Mouse (Mus musculus) embryonic facial prominence, embryonic 13.5 days (tissue): ENCODE results near the gene Rundc3a. TPM values are rescaled to one million over a fixed set of nuclear protein-coding genes. Genes with fewer than 3 reads are reported as not detected.

Source experiments
- ATAC-seq: fragments of 200-750 bp; cut with Nextera tagmentation; 2 replicates; pipeline ENCODE4 v1.8.0; 2017; ENCODE audit warnings: low read depth; ENCODE audit not compliant: insufficient number of reproducible peaks, insufficient read depth, low FRiP score, low TSS enrichment
- H3K27ac ChIP-seq: fragments of 300-500 bp; sonication (generic); 2 replicates; pipeline ENCODE4 v1.5.1; 2015; ENCODE audit warnings: moderate library complexity, mild to moderate bottlenecking, inconsistent platforms
- H3K27me3 ChIP-seq: fragments of 300-500 bp; sonication (generic); 2 replicates; pipeline ENCODE4 v1.6.1; 2015; ENCODE audit warnings: mild to moderate bottlenecking, inconsistent platforms
- H3K36me3 ChIP-seq: fragments of 300-500 bp; sonication (generic); 2 replicates; pipeline ENCODE4 v1.6.1; 2015; ENCODE audit warnings: mild to moderate bottlenecking, inconsistent platforms
- H3K4me1 ChIP-seq: fragments of 300-500 bp; sonication (generic); 2 replicates; pipeline ENCODE4 v1.6.1; 2015; ENCODE audit warnings: inconsistent platforms
- H3K4me2 ChIP-seq: fragments of 300-500 bp; sonication (generic); 2 replicates; pipeline ENCODE4 v1.6.1; 2015; ENCODE audit warnings: moderate library complexity, mild to moderate bottlenecking, inconsistent platforms
- H3K4me3 ChIP-seq: fragments of 300-500 bp; sonication (generic); 2 replicates; pipeline ENCODE4 v1.5.1; 2015; ENCODE audit warnings: mild to moderate bottlenecking, inconsistent platforms
- H3K9ac ChIP-seq: fragments of 300-500 bp; sonication (generic); 2 replicates; pipeline ENCODE4 v1.6.1; 2015; ENCODE audit warnings: mild to moderate bottlenecking, inconsistent platforms
- H3K9me3 ChIP-seq: fragments of 300-500 bp; sonication (generic); 2 replicates; pipeline ENCODE4 v1.6.1; 2016; ENCODE audit warnings: inconsistent platforms
- WGBS: fragments of 180-500 bp; shearing (Covaris S2); methylation state at CpG from one replicate; pipeline ENCODE4 v1.1.7; 2015; ENCODE audit warnings: mixed read lengths; 5-methylcytosine and 5-hydroxymethylcytosine counted together
- polyA plus RNA-seq: library from polyadenylated mRNA; unstranded; fragments of >200 nt; fragmentation: Nextera tagmentation; extraction: Ambion mirVana; gene quantifications from 2 replicates; pipeline ENCODE4 v1.2.1, GENCODE M21; 2015

Gene Rundc3a
- polyA plus RNA-seq, 1 experiment from 2014 or later, result 3.6 TPM

DNA sequence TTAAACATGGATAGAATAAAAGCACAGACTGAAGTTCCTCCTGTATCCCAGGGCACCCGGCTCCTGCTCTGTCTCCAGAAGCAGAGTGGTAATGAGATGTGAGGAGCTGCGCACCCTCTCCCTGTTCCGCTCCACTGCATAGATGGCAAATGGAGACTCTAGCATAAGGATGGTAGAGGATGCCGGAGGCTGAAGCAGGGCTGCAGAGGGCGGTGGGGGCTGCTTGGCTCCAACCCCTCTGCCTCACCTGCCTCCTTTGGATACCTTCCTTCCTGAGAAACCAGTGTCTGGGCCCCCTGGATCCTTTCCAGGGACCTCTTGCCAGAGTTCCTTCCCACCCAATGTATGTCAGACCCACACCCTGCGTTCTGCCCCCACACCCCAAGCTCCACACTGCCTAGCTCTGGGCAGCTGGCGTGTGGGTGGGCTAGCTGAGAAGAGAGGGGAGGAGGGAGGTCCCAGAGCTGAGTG, 3.5 kb downstream of the Rundc3a start:
- no peak for ATAC-seq
- no peaks in the 10 kb centered on the region for H3K9me3 ChIP-seq
- H3K9ac ChIP-seq, result no peak overlapping the region
- H3K27me3 ChIP-seq, result peaks cover 73% of the 10 kb centered on the region
- WGBS, result 78% methylated on average over 7 of the region's 7 CpGs
- no peak overlapping the region for H3K4me3 ChIP-seq
- H3K4me1 ChIP-seq, result peaks cover 44% of the 10 kb centered on the region
- no peak overlapping the region for H3K27ac ChIP-seq
- no peak overlapping the region for H3K4me2 ChIP-seq
- peaks cover under 1% of the 10 kb centered on the region; the same call in 1 of the 2 replicates for H3K36me3 ChIP-seq

DNA sequence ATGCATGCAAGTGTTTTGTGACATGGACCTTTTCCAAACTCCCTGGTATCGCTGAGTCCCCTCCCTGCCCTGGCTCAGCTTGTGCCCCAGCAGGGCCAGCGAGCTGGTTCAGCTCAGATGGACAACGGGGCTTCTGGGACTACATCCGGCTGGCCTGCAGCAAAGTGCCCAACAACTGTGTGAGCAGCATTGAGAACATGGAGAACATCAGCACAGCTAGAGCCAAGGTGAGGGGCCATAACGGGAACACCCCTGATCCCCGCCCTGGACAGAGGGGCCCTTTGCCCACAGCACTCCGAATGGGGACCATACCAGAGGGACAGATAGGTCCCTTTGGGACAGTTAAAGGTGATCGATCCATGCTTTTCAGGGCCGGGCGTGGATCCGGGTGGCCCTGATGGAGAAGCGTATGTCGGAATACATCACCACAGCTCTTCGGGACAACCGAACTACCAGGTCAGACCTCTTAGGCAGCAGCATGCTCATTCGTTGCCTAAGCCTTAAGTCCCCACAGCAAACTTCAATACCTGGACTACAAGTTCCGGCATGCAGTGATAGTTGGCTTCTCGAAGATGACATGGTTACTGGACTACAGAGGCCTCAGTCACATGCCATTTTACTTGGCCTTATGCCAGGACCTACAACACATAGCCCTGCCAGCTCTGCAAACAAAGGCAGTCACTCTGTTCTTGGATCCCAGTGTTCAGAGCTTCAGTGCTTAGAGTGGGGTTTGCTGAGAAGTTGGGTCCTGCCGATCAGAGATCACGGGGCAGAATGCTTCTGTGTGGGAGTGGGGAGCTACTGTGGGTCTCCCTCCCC, 5.0 kb downstream of the Rundc3a start:
- ATAC-seq, result no peak
- Histone ChIP-seq H3K27me3 (peaks cover 83% of the 10 kb centered on the region), H3K9ac (no peak overlapping the region), H3K9me3 (no peaks in the 10 kb centered on the region), H3K27ac (no peak overlapping the region), H3K4me3 (no peak overlapping the region), H3K4me2 (no peak overlapping the region), H3K4me1 (peaks cover 41% of the 10 kb centered on the region), H3K36me3 (peaks cover 16% of the 10 kb centered on the region)
- WGBS, result 72% methylated on average over 20 of the region's 20 CpGs

DNA sequence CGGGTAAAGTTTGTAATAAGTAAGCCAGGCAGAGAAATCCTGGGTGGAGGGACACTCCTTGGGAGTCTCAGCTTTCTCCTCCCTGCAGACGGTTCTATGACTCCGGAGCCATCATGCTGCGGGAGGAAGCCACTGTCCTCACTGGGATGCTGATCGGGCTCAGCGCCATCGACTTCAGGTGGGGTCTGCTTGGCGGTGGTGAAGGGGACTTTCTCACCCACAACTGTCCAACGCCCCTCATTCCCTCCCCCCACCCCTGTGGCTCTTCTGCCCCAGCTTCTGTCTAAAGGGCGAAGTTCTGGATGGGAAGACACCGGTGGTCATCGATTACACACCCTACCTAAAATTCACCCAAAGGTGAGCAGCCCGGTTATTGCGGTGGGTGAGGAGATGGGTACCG, 5.9 kb downstream of the Rundc3a start:
- Histone ChIP-seq H3K27me3 (peaks cover 83% of the 10 kb centered on the region), H3K9ac (peak overlapping the region; percentile 67), H3K4me1 (peaks cover 32% of the 10 kb centered on the region), H3K4me2 (peak overlapping the region; percentile 69), H3K9me3 (no peaks in the 10 kb centered on the region), H3K27ac (no peak overlapping the region), H3K4me3 (peak overlapping the region; percentile 41), H3K36me3 (peaks cover 25% of the 10 kb centered on the region)
- WGBS, result 15% methylated on average over 15 of the region's 15 CpGs
- no peak for ATAC-seq

DNA sequence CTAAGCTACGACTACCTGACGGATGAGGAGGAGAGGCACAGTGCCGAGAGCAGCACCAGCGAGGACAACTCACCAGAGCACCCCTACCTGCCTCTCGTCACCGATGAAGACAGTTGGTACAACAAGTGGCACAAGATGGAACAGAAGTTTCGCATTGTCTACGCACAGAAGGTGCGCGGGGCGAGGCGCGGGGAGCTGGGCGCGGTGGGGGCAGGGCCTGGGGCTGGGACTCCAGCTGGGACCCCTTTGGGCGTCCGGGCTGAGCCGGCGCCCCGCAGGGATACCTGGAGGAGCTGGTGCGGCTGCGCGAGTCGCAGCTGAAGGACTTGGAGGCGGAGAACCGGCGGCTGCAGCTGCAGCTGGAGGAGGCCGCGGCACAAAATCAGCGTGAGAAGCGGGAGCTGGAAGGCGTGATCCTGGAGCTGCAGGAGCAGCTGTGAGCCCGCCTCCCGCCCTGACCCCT, 6.4 kb downstream of the Rundc3a start:
- Histone ChIP-seq H3K4me3 (peak overlapping the region; percentile 41), H3K36me3 (peaks cover 30% of the 10 kb centered on the region), H3K9me3 (no peaks in the 10 kb centered on the region), H3K27ac (no peak overlapping the region), H3K27me3 (peaks cover 77% of the 10 kb centered on the region), H3K4me2 (peak overlapping the region; percentile 69), H3K9ac (peak overlapping the region; percentile 67), H3K4me1 (peaks cover 30% of the 10 kb centered on the region)
- no peak for ATAC-seq
- WGBS, result under 1% methylated on average over 34 of the region's 34 CpGs

DNA sequence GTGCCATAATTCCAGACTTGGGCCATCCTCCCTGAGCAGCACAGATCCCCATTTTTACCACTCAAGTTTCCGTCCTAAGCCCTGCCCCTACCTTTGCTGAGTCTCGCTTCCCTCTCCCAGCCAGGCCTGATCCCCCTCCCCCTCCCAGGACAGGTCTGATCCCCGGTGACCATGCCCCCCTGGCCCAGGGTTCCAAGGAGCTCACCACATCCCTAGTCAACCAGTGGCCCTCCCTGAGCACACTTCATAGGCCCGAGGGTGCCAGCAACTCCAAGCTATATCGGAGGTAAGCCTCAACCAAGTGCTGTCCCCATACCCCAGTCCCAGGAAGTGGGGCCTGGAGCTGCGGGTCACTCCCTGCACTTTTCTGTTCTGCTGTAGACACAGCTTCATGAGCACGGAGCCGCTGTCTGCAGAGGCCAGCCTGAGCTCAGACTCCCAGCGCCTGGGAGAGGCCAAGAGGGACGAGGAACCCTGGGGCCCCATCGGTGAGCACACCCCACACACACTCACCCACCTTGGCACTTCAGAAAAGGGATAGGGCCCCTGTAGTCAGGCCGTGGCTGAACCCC, 7.4 kb downstream of the Rundc3a start:
- 23% methylated on average over 12 of the region's 12 CpGs for WGBS
- Histone ChIP-seq H3K4me1 (peaks cover 33% of the 10 kb centered on the region), H3K4me2 (no peak overlapping the region), H3K27ac (no peak overlapping the region), H3K36me3 (peaks cover 36% of the 10 kb centered on the region), H3K9ac (no peak overlapping the region), H3K4me3 (no peak overlapping the region), H3K9me3 (no peaks in the 10 kb centered on the region), H3K27me3 (peaks cover 68% of the 10 kb centered on the region)
- ATAC-seq, result no peak

DNA sequence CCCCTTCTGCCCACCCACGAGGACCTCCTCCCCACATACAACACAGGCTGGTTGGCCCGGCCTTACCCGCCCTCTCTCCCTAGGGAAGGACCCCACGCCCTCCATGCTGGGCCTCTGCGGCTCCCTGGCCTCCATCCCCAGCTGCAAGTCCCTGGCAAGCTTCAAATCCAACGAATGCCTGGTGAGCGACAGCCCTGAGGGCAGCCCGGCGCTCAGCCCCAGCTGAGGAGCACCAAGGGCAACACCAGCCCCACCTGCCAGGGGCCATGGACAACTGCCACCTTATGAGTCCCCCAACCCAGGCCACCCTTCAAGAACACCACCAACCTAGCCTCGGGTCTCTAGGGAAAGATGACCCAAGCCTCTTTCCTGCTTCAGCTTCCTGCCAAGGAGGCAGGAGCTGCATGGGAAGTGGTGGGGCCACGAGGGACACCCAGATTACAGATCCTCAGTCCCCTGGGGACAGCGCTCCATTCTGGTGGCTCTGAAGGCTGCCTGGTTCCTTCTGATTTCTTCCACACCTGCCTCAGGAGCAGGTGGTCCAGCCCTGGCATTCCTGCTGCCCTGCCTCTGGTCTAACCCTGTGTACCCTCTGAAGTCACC, 8.8 kb downstream of the Rundc3a start:
- 54% methylated on average over 12 of the region's 12 CpGs for WGBS
- Histone ChIP-seq H3K4me3 (no peak overlapping the region), H3K36me3 (peaks cover 36% of the 10 kb centered on the region), H3K27ac (no peak overlapping the region), H3K9me3 (no peaks in the 10 kb centered on the region), H3K27me3 (peaks cover 57% of the 10 kb centered on the region), H3K4me2 (no peak overlapping the region), H3K9ac (no peak overlapping the region), H3K4me1 (peaks cover 44% of the 10 kb centered on the region)
- no peak for ATAC-seq

DNA sequence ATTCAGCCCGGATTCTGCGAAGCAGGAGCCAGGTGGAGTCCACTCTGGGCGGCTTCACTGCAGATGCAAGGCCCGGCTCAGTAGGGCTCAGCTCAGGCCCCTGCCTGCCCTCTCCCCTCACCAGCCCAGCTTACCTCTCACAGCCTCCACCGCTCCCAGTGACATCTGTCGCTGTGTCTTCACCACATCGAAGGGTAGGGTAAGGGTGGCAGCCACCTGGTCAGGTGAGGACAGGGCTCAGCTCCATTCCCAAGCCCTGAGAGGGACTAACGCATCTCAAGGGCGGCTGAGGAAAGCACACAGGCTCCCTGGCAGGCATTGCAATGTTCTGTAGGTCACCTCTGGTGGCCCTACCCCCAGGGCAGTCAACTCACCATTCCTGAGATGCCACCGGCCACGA, 10.5 kb downstream of the Rundc3a start:
- no peak overlapping the region for H3K9ac ChIP-seq
- H3K9me3 ChIP-seq, result no peaks in the 10 kb centered on the region
- peaks cover 41% of the 10 kb centered on the region for H3K27me3 ChIP-seq
- H3K36me3 ChIP-seq, result peaks cover 36% of the 10 kb centered on the region
- WGBS, result 89% methylated on average over 11 of the region's 11 CpGs
- H3K27ac ChIP-seq, result no peak overlapping the region
- no peak for ATAC-seq
- peaks cover 44% of the 10 kb centered on the region for H3K4me1 ChIP-seq
- no peak overlapping the region for H3K4me2 ChIP-seq
- no peak overlapping the region for H3K4me3 ChIP-seq

DNA sequence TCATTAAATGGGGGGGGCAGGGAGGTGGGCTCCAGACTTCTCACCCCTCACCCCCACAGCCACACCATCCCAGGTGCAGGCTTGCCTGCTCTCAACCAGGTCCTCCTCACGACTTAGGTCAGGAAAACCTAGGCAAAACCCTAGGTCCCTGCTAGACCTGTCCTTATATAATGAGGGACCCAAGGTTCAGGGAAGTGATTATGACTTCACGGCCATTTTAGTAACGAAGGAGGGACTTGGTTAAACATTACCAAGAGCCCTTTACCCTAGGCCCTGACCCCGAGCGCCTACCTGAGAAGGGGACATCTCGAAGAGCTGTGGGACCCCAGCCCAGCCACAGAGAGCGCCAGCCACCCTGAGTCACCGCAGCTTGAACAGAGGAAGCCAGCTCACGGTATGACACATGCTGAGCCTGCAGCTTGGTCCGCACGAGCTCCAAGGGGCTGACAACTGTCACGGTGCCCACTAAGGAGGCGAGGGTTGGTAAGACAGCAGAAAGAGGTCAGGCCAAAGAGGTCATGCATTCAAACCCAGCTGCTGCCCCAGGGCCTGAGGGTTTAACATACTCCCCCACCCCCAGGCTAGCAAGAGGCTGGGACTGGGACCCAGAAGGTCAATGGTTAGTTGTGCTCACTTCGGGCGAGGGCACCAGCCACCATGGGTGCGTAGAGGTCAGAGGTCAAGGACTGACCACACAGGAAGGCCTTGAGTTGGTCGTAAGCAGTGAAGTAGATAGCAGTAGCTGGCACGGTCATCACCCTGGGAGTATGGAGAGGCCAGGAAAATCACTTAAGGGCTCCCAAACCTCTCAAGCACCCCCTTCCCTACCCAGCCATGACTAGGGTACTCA, 11.2 kb downstream of the Rundc3a start:
- Histone ChIP-seq H3K4me2 (no peak overlapping the region), H3K36me3 (peaks cover 36% of the 10 kb centered on the region), H3K4me1 (peaks cover 42% of the 10 kb centered on the region), H3K27me3 (peaks cover 33% of the 10 kb centered on the region), H3K9me3 (no peaks in the 10 kb centered on the region), H3K4me3 (no peak overlapping the region), H3K27ac (no peak overlapping the region), H3K9ac (no peak overlapping the region)
- no peak for ATAC-seq
- WGBS, result 80% methylated on average over 18 of the region's 18 CpGs

DNA sequence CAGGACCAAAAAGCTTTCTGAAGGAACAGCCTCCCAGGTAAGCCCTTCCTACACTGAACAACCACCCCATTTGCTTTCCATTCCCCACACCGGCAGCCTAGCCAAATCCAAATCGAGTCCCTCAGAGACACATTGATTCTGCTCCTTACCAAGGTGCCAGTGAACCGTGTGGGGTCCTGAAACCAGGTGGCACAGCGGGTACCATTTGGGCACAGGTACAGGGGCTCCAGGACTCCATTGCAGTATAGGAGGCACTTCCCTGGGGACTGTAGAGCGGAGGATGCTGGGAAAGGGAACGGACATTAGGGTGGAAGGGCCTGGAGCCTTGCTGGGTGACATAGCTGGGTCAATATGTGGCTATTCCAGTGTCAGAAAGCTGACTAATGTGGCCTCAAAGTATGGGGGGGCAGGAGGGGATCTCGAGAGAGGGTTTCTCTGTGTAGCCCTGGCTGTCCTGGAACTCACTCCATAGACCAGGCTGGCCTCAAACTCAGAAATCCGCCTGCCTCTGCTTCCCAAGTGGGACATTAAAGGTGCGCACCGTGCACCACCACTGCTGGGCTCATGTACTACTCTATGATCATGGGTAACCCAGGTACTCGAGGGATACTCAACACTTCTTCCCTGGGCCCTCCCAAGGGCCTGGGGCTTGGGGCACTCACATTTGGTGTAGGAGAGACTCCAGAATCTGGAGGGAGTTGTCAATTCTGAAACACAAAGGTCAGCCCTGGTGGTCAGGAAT, 12.5 kb downstream of the Rundc3a start:
- H3K9me3 ChIP-seq, result no peaks in the 10 kb centered on the region
- no peak overlapping the region for H3K27ac ChIP-seq
- H3K4me3 ChIP-seq, result peak overlapping the region; percentile 84
- peaks cover 29% of the 10 kb centered on the region for H3K4me1 ChIP-seq
- peak overlapping the region; percentile 94 for H3K4me2 ChIP-seq
- H3K36me3 ChIP-seq, result peaks cover 36% of the 10 kb centered on the region
- no peak for ATAC-seq
- WGBS, result 84% methylated on average over 11 of the region's 11 CpGs
- H3K9ac ChIP-seq, result peak overlapping the region; percentile 88
- peaks cover 20% of the 10 kb centered on the region for H3K27me3 ChIP-seq

DNA sequence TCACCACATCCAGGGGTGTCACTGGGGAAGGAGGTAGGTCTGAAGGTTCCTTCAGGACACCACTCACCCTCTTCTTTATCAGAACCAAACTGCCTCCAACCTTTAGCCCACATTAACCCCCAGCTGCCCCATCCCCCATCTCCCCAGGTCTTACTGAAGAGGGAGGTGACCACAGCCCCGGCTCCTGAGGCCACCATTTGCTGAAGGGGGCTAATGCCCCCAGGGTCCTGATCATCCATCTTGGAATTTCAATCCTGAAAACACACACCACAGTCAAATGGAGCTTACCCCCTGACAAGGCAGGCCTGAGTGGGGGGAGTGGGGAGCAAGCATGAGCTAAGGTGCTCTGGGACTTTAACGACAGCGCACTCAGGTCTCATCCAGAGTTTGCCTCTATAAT, 13.2 kb downstream of the Rundc3a start:
- Histone ChIP-seq H3K27me3 (peaks cover 13% of the 10 kb centered on the region), H3K4me2 (peak overlapping the region; percentile 94), H3K4me1 (peaks cover 33% of the 10 kb centered on the region), H3K36me3 (peaks cover 36% of the 10 kb centered on the region), H3K9ac (peak overlapping the region; percentile 88), H3K27ac (peak overlapping the region; percentile 92; the same call in 1 of the 2 replicates), H3K9me3 (no peaks in the 10 kb centered on the region), H3K4me3 (peak overlapping the region; percentile 84)
- WGBS, result 11% methylated on average over 3 of the region's 3 CpGs
- ATAC-seq, result no peak
